15 mouse cellular contexts compared by ENCODE assay signal in genomic region chr5:20864216-20864969, GRCm38 (mm10). TPM values are rescaled to one million over a fixed set of nuclear protein-coding genes. Genes with fewer than 3 reads are reported as not detected.
A peak's percentile ranks its signal among the peaks of the same experiment; 100 is the strongest.
DNase-seq lines count a peak whose midpoint lies in the region; ATAC-seq lines count a peak whose summit lies in the region.
"Had no signal": no experiment of that assay in that cellular context is flagged by ENCODE, and none has a peak within 500 bp of the region (broad histone marks: within the 10 kb centered on the region; RNA-seq: fewer than 3 reads in every experiment).

No protein-coding gene starts in this region.

- H3K9ac ChIP-seq in forebrain, embryonic 16.5 days (replicated peaks; ENCODE audit: low read depth, low read length) = no peak overlapping the region
- H3K9ac ChIP-seq: heart, embryonic 15.5 days; hindbrain, embryonic 13.5 days; midbrain, embryonic 13.5 days had no signal

- no peaks in the 10 kb centered on the region for H3K27me3 ChIP-seq in forebrain, embryonic 16.5 days (replicated peaks; ENCODE audit: control insufficient read depth, insufficient read depth, low read length)
- H3K27me3 ChIP-seq: heart, embryonic 15.5 days; hindbrain, embryonic 13.5 days; midbrain, embryonic 13.5 days had no signal

- H3K36me3 ChIP-seq in macrophage (ENCODE audit: inconsistent target) = no peaks in the 10 kb centered on the region
- no peaks in the 10 kb centered on the region for H3K36me3 ChIP-seq in forebrain, embryonic 16.5 days (ENCODE audit: control insufficient read depth, insufficient read depth)
- H3K36me3 ChIP-seq: heart, embryonic 15.5 days; hindbrain, embryonic 13.5 days had no signal

- intact Hi-C loops in heart, postnatal 14 days (cut with DNase I) = no loop called here

- no peak overlapping the region for H3K4me2 ChIP-seq in forebrain, embryonic 16.5 days (ENCODE audit: low read length)
- H3K4me2 ChIP-seq: heart, embryonic 15.5 days; hindbrain, embryonic 13.5 days; midbrain, embryonic 13.5 days had no signal

- H3K9me3 ChIP-seq in forebrain, embryonic 16.5 days (ENCODE audit: control insufficient read depth, low read length) = no peaks in the 10 kb centered on the region
- H3K9me3 ChIP-seq: heart, embryonic 15.5 days; hindbrain, embryonic 13.5 days; midbrain, embryonic 13.5 days had no signal

- WGBS in macrophage (ENCODE audit: missing documents) = 33% methylated on average over 4 of the region's 4 CpGs
- WGBS in forebrain, embryonic 16.5 days = 54% methylated on average over 4 of the region's 4 CpGs

- DNase-seq in A20 (ENCODE audit: low read depth, low spot score) = peak; percentile 53
- DNase-seq in B cell, adult 2 months = peak; percentile 49 to 53
- peak; percentile 46 for DNase-seq in induced T-regulatory cell, adult 2 months (ENCODE audit: low read depth)
- no peak for DNase-seq in layer of hippocampus, postnatal 36 days
- DNase-seq in heart, postnatal 14 days = no peak
- DNase-seq: adrenal gland, postnatal 25 days; cerebellum, postnatal 36 days; heart, adult 11 months; thymus, postnatal 25 days had no signal

- peak overlapping the region; percentile 58 for H3K27ac ChIP-seq in macrophage
- no peak overlapping the region for H3K27ac ChIP-seq in forebrain, embryonic 16.5 days (ENCODE audit: low read length)
- H3K27ac ChIP-seq: heart, embryonic 15.5 days; hindbrain, embryonic 13.5 days; midbrain, embryonic 13.5 days had no signal

- no peak for ATAC-seq in forebrain, embryonic 16.5 days
- ATAC-seq: lung, postnatal 0 days; midbrain, embryonic 13.5 days had no signal

- no peak overlapping the region for H3K4me3 ChIP-seq in macrophage (ENCODE audit: inconsistent target)
- no peak overlapping the region for H3K4me3 ChIP-seq in forebrain, embryonic 16.5 days (replicated peaks; ENCODE audit: low read length)
- H3K4me3 ChIP-seq: heart, embryonic 15.5 days; hindbrain, embryonic 13.5 days; midbrain, embryonic 13.5 days had no signal

- peaks cover 3% of the 10 kb centered on the region for H3K4me1 ChIP-seq in forebrain, embryonic 16.5 days (replicated peaks; ENCODE audit: control insufficient read depth, insufficient read depth, low read length)
- H3K4me1 ChIP-seq: heart, embryonic 15.5 days; midbrain, embryonic 13.5 days had no signal

- H3K79me2 ChIP-seq in macrophage (ENCODE audit: inconsistent target) = peaks cover 59% of the 10 kb centered on the region

RNA-seq across cellular contexts. Expression of gene Phtf2, which starts 17.5 kb away (rescaled TPM):
- total RNA-seq in macrophage (2018; cell fraction: chromatin; rRNA removed) = 10 to 100 TPM; 15.2 to 92.3 (median 30.3) TPM
- total RNA-seq in macrophage (2018; cell fraction: cytosol; rRNA removed) = 10 to 100 TPM; 13.3 to 21.9 (median 14.9) TPM
- 10 to 100 TPM; 15.4 to 56.7 (median 31.2) TPM for total RNA-seq in macrophage (2018; cell fraction: nucleus; rRNA removed)
- 8.7 to 13.8 TPM (median 9.2 TPM) in 3 replicates for polyA plus RNA-seq in macrophage (2018)
- 10 to 100 TPM; 10.8 to 12.1 TPM for total RNA-seq in layer of hippocampus, postnatal 36 days (2021)
- polyA plus RNA-seq in forebrain, embryonic 16.5 days (2015; fragmentation: Nextera tagmentation; extraction: Ambion mirVana) = 28.8 and 29.0 TPM in 2 replicates
- total RNA-seq in heart, postnatal 14 days (2021) = 10 to 100 TPM; 70.3 to 82.1 TPM

RNA-seq across cellular contexts. Expression of gene Tmem60, which starts 17.6 kb away (rescaled TPM):
- total RNA-seq in macrophage (2018; cell fraction: chromatin; rRNA removed) = 10 to 100 TPM in 9 of 26 experiments, 1 to 10 TPM in 17; 2.9 to 19.7 (median 7.4) TPM
- 10 to 100 TPM; 16.4 to 26.3 (median 21.3) TPM for total RNA-seq in macrophage (2018; cell fraction: cytosol; rRNA removed)
- total RNA-seq in macrophage (2018; cell fraction: nucleus; rRNA removed) = 10 to 100 TPM in 17 of 26 experiments, 1 to 10 TPM in 9; 2.1 to 33.3 (median 12.0) TPM
- 11.2 to 27.0 TPM (median 24.9 TPM) in 3 replicates for polyA plus RNA-seq in macrophage (2018)
- 10 to 100 TPM; 21.9 to 23.3 TPM for total RNA-seq in layer of hippocampus, postnatal 36 days (2021)
- polyA plus RNA-seq in forebrain, embryonic 16.5 days (2015; fragmentation: Nextera tagmentation; extraction: Ambion mirVana) = 60.9 and 62.6 TPM in 2 replicates
- 10 to 100 TPM; 22.0 to 22.3 TPM for total RNA-seq in heart, postnatal 14 days (2021)

Comparison
In these comparisons a context has a peak if more than half of its experiments do, and no peak if none do; other contexts are left out.
1. DNase-seq: peak in A20 (single experiment), B cell, adult 2 months (2 of 2) and induced T-regulatory cell, adult 2 months (single experiment); none in layer of hippocampus, postnatal 36 days (0 of 2) and heart, postnatal 14 days (0 of 2).
2. RNA of gene Phtf2, which starts 17.5 kb away (total RNA-seq): 70.3 to 82.1 TPM in heart, postnatal 14 days; 10.8 to 12.1 TPM in layer of hippocampus, postnatal 36 days; every median in the first group is over 4 times any median in the second.